Mouse (Mus musculus): Measurements from ENCODE around the gene Sft2d2. TPM values are rescaled to one million over a fixed set of nuclear protein-coding genes. Genes with fewer than 3 reads are reported as not detected.
A peak's percentile ranks its signal among the peaks of the same experiment; 100 is the strongest.

Gene Sft2d2
- total RNA-seq, 2 experiments from 2014 or later: 27.3 to 33.0 TPM

DNA sequence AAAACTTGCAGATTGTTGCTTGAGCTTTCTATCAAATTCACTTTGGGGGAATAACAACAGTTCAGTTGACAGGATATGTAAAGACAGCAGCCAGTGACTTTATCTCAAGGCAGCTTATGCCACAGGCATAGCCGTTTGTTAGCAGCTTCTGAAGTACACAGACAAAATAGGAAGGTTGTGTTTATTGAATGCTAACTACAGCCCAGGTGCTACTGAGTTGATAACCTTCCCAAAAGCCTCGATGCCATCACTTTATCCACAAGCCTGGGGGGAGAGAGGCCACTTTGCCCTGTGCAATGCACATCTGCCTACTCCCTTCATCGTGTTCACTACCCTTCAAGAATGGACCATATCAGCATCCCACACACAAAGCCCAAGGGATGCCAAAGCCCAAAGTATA lies 54.0 kb downstream of the Sft2d2 start:
- no peak for DNase-seq (ENCODE audit: low spot score in 2 of 2)

DNA sequence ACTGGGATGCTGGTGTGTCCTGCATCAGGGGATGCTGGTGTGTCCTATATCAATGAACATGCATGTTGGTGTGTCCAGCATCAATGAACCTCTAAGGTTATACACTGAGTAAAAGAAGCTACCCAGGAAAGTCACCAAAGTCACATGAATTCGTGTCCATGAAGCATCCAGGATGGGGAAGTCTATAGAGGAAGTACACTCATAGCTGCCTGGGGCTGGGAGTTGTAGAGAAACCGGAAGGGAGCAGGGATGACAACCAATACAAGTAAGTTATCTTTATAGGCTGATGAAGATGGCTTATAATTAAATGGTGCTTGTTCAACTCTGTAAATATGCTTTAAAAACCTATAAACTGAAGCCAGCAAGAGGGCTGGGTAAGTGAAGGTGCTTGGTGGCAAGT lies 60.4 kb downstream of the Sft2d2 start:
- no peak for DNase-seq (ENCODE audit: low spot score in 2 of 2)

DNA sequence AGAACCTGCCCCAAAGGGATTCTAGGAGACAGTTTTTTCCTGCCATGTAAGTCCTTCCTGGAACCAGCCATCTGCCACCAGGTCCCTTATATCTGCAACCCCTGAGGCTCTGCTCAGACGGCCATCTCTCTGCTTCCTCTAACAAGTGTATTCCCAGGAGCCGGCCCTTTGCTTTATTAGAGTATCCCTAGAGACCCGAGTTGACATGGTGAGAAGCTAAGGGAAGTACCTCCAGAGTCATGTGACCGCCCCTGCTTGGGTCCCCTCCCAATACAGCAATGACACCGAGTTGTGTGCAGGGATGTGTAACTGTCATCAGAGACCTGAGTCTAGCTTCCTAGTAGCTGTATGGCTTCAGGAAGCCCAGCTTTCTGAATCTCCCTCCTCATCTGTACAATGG lies 61.0 kb downstream of the Sft2d2 start:
- no peak for DNase-seq (ENCODE audit: low spot score in 2 of 2)

- DNase-seq (ENCODE audit: low spot score in 2 of 2): peak; percentile 72 to 75
Observed at GRCm38 (mm10) chr1:165132187-165132877, 61.9 kb downstream of the Sft2d2 start.

- no peak for DNase-seq (ENCODE audit: low spot score in 2 of 2)
Observed at GRCm38 (mm10) chr1:165129573-165129972, 64.7 kb downstream of the Sft2d2 start.

Other genes starting within 250 kb of the Sft2d2 start
- gene Tbx19, start 33.7 kb downstream of the Sft2d2 start, total RNA-seq (2021): not detected
- 10 to 100 TPM; 46.3 to 47.7 TPM for gene Tiprl, start 42.6 kb upstream of the Sft2d2 start, total RNA-seq (2021)
- gene Gpr161, start 101.4 kb upstream of the Sft2d2 start, total RNA-seq (2021): under 1 TPM; 0.51 to 0.73 TPM